Mouse (Mus musculus): ENCODE results near the gene Myadm. TPM values are rescaled to one million over a fixed set of nuclear protein-coding genes. Genes with fewer than 3 reads are reported as not detected.

Gene Myadm
- polyA plus RNA-seq (2014; fragmentation: Illumina TruSeq; extraction: RNeasy Lipid Tissue Mini Kit (QIAGEN cat#74804)): 168 TPM

GRCm38 (mm10) chr7:3288976-3289970 lies at the start of gene Myadm, which contains the start of gene Prkcg:
Myadm (plus strand) TSS chr7:3289080.
Prkcg (plus strand) TSS chr7:3289179.

GRCm38 (mm10) chr7:3332619-3333521 lies 44.0 kb downstream of the Myadm start, which contains the start of gene Cacng7:
Cacng7 (plus strand) TSS chr7:3332955.

Other genes with a start within 250 kb of the Myadm start
- 0.46 TPM for gene AU018091, start 119.9 kb upstream of the Myadm start, polyA plus RNA-seq (2014; fragmentation: Illumina TruSeq; extraction: RNeasy Lipid Tissue Mini Kit (QIAGEN cat#74804))
- not detected for gene Nlrp12, start 39.3 kb upstream of the Myadm start, polyA plus RNA-seq (2014; fragmentation: Illumina TruSeq; extraction: RNeasy Lipid Tissue Mini Kit (QIAGEN cat#74804))
- not detected for gene Prkcg, start 99 bp downstream of the Myadm start, polyA plus RNA-seq (2014; fragmentation: Illumina TruSeq; extraction: RNeasy Lipid Tissue Mini Kit (QIAGEN cat#74804))
- 1.5 TPM for gene Cacng7, start 43.9 kb downstream of the Myadm start, polyA plus RNA-seq (2014; fragmentation: Illumina TruSeq; extraction: RNeasy Lipid Tissue Mini Kit (QIAGEN cat#74804))
- gene Cacng8, start 101.6 kb downstream of the Myadm start, polyA plus RNA-seq (2014; fragmentation: Illumina TruSeq; extraction: RNeasy Lipid Tissue Mini Kit (QIAGEN cat#74804)): not detected
- gene Cacng6, start 135.1 kb downstream of the Myadm start, polyA plus RNA-seq (2014; fragmentation: Illumina TruSeq; extraction: RNeasy Lipid Tissue Mini Kit (QIAGEN cat#74804)): 0.46 TPM
- gene Tarm1, start 213.5 kb downstream of the Myadm start, polyA plus RNA-seq (2014; fragmentation: Illumina TruSeq; extraction: RNeasy Lipid Tissue Mini Kit (QIAGEN cat#74804)): not detected

All from ovary, adult 10 weeks (tissue).